Mouse (Mus musculus) CD8-positive naive resting alpha-beta T cell, adult 2 months (primary cell): ENCODE measurements around the gene Gpatch4.
A peak's percentile ranks its signal among the peaks of the same experiment; 100 is the strongest.

Experiments
- DNase-seq, 2 experiments: peaks; one replicate each; pipeline ENCODE4 v3.0.0; 2022; ENCODE audit warnings: low read depth in 2 of 2, low spot score in 2 of 2

The Gpatch4 gene

GRCm38 (mm10) chr3:88030608-88031395, 12.1 kb upstream of the Gpatch4 start:
- DNase-seq: no peak

- no peak for DNase-seq
These were observed 9.4 kb upstream of the Gpatch4 start for GRCm38 (mm10) chr3:88033506-88033905.

DNA sequence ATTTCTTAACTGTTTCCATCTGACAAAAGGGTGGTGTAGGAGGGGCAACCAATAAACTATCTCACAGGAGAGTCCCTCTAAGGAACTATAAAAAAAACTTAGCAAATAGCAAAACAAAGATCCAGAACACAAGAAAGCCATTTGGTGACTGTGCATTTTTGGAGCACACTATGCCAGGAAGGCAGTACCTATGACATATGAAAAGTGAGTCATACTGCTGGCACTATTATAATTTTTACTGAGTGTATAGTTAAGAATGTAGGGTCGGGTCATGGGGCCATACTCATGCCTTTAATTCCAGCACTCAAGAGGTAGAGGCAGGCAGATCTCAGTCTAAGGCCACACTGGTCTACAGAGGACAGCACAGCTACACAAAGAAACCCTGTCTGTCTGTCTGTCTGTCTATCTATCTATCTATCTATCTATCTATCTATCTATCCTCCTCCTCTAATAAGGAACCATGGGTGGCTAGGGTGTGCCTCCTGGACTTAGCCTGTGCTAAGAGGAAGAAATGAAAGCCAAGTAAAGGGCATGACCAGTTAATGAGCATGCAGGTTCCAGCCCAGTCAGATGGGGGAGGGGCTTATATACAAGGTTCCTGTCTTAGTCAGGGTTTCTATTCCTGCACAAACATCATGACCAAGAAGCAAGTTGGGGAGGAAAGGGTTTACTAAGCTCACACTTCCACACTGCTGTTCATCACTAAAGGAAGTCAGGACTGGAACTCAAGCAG, 7.2 kb upstream of the Gpatch4 start:
- no peak for DNase-seq

- no peak for DNase-seq
These were observed 6.6 kb downstream of the Gpatch4 start for GRCm38 (mm10) chr3:88049532-88049931.

- DNase-seq: no peak
These were observed 14.1 kb downstream of the Gpatch4 start for GRCm38 (mm10) chr3:88057030-88057429.

- peak; percentile 67 to 77 for DNase-seq
These were observed 15.2 kb downstream of the Gpatch4 start, which contains the start of gene Naxe for GRCm38 (mm10) chr3:88057902-88058696. Gene Naxe, minus strand, starts transcription at chr3:88058495.

DNA sequence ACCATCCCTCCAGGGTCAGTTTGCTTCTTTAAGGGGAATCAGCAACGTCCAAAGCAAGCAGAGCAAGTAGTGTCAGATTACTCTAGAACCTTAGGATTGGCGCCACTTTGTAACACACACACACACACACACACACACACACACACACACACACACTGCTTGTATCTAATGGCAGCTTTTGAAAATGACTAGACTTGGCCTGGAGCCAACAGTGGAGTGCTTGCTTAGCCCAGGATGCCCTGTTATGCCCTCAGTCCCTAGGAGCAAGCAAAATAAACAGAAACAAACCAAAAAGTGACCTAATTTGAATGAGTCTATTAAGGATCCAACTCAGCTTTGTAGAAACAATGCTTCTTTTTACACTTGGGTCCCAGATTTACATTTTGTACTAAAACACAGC, 25.5 kb downstream of the Gpatch4 start:
- DNase-seq: no peak

- peak; percentile 81 to 88 for DNase-seq
These were observed 28.9 kb downstream of the Gpatch4 start for GRCm38 (mm10) chr3:88071783-88072182.

DNA sequence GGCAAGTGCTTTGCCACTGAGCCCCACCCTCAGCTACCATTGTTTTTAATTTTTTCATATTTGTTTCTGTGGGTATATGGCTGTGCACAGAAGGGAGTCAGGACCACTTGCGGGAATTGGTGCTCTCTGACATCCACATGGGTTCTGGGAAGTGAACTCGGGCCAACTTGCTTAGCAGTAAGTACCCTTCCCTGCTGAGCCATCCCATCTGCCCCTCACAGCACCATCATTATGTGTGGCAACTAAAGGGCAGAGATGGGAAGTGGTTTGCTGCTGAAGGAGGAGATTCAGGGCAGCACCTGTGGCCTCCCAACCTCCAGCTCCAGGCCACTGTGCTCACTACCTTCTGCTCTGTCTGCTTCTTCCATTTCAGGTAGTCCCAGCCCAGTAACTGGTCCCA, 30.7 kb downstream of the Gpatch4 start:
- DNase-seq: no peak

DNA sequence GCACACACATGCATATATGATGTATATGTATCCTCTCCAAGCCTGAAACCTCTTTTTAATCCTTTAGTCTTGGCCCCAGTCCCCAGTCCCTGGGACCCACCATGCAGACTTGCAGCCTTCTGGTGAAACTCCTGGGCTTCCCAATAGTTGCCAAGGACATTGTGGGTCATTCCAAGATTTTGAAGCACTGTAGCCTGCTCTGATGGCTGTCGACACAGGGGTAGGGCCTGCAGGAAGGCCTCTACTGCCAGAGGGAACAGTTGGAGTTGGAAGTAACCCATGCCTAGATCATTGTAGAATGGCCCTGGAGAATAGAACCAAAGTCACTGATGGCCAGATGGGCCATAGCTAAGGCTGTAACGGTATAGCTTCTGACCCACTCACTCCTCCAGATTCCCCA, 31.4 kb downstream of the Gpatch4 start:
- no peak for DNase-seq

DNA sequence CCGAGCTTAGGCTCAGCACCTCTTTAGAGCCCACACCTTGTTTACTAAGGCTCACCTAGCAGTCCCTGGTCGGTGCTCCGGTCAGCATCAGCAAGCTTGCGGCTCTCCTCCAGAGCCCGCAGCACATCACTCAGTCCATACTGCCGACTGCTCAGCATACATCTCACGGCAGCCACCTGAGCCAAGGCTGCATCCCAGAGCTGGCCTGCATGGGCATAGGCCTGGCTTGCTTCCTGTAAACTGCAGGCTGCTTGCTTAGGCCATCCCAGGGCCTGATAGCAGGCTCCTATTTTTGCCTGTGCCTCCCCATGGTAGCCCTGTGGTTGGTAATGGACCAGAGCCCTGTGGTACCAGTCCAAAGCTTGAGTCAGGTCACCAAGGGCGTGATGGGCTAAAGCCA, 31.9 kb downstream of the Gpatch4 start:
- no peak for DNase-seq

- no peak for DNase-seq
These were observed 34.5 kb downstream of the Gpatch4 start for GRCm38 (mm10) chr3:88077441-88077840.

GRCm38 (mm10) chr3:88078204-88078603, 35.3 kb downstream of the Gpatch4 start, which contains the start of gene Ttc24:
Gene Ttc24, minus strand, starts transcription at chr3:88078304.
- no peak for DNase-seq

GRCm38 (mm10) chr3:88081345-88082223, 38.7 kb downstream of the Gpatch4 start, which contains the start of gene Iqgap3:
Gene Iqgap3, plus strand, starts transcription at chr3:88081971.
- DNase-seq: peak; percentile 25 to 41

DNA sequence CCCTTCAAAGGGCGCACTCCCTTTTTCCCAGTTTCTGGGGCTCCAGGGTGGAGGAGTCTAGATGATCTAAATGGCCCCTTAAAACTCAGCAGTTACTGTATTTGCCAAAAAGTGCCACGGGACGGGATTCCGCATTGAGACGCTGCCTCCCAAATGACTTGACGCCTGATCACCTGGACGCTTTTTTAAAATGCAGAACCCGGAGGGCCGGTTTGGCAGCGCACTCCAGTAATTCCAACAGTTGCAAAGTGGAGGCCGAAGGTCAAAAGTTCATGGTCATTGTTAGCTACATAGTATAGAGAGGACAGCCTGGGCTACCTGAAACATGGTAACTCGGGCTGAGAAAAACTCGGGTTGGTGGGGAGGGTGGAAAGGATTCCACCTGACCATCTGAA, 39.3 kb downstream of the Gpatch4 start:
- no peak for DNase-seq

GRCm38 (mm10) chr3:88082663-88083062, 39.8 kb downstream of the Gpatch4 start:
- DNase-seq: no peak

- no peak for DNase-seq
These were observed 41.1 kb downstream of the Gpatch4 start for GRCm38 (mm10) chr3:88084001-88084400.

DNA sequence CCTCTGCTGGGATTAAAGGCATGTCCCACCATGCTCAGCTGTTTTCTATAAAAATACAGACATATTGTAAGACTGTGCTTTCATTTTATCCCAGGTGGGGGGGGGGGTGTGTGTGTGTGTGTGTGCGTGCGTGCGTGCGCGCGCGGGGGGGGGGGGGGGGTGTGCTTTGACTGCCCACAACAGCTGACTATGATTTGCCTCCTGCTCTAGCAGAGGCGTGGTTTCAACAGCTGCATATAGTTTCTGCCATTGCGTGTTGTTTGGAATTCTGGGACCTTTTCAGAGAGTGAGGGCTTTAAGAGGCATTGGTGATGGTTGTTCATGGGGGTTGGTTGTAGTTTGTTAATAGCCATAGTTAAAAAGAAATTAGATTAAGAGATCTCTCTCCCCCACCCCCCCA, 42.6 kb downstream of the Gpatch4 start:
- no peak for DNase-seq

DNA sequence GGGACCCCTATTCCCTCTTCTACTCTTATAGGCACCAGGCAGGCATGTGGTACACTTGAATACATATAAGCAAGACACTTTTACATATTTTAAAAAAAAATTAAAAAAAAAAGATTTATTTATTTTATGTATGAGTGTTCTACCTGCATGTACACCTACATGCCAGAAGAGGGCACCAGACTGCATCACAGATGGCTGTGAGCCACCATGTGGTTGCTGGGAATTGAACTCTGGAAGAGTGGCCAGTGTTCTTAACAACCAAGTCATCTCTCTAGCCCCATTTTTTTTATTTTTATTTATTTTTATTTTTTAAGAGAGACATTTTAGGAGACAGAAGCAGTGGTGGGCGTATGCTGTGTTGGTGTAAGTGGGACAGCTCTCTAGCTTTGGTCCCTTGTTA, 44.8 kb downstream of the Gpatch4 start:
- DNase-seq: peak; percentile 12 to 39

DNA sequence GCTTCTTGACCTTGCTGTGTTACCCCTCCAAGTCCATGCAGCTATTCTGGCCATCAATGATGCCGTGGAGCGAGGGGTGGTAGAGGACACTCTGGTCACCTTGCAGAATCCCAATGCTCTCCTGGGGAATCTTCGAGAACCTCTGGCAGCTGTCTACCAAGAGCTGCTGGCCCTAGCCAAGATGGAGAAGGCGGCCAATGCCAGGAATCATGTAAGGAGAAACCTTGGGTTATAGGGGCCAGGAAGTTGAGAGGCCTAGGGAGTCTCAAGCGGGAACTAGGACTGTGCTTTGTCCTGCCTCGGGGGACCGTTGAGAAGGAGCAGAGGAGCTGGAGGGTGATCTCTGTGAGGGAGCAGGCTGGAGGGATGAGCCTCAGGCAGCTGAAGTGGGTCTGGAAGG, 47.2 kb downstream of the Gpatch4 start:
- no peak for DNase-seq

- no peak for DNase-seq
These were observed 47.7 kb downstream of the Gpatch4 start for GRCm38 (mm10) chr3:88090616-88091015.
